Mouse (Mus musculus) megakaryocyte, embryonic 14.5 days (primary cell): Measurements from ENCODE around the gene Col4a2.

Source experiments
- FLI1 ChIP-seq: IDR thresholded peaks from 2 replicates; pipeline ENCODE4 v1.6.1; 2012; ENCODE audit warnings: low read length, inconsistent platforms, mixed read lengths
- GATA1 ChIP-seq: IDR thresholded peaks from 3 replicates; pipeline ENCODE4 v1.6.1; 2012; ENCODE audit warnings: mixed read lengths, low read length, inconsistent platforms, borderline replicate concordance

- TF ChIP-seq GATA1 (no peak), FLI1 (no peak)
Observed at GRCm38 (mm10) chr8:11292611-11293010, 20.0 kb upstream of the Col4a2 start.
